Mouse (Mus musculus) midbrain, embryonic 10.5 days (tissue): Measurements from ENCODE around the gene Ankrd23. TPM values are rescaled to one million over a fixed set of nuclear protein-coding genes. Genes with fewer than 3 reads are reported as not detected.
"Not testable (repeated sequence)": the region's sequence is repeated elsewhere in the genome, so short reads cannot be mapped to it uniquely, and the experiment has no call there.

ENCODE experiments used
- DNase-seq: peaks from one replicate; pipeline ENCODE4 v3.0.0-alpha.2; 2017; ENCODE audit warnings: low spot score
- H3K27ac ChIP-seq: fragments of 300-500 bp; sonication (generic); replicated peaks from 2 replicates; pipeline ENCODE4 v1.5.1; 2016; ENCODE audit warnings: mild to moderate bottlenecking
- H3K27me3 ChIP-seq: fragments of 300-500 bp; sonication (generic); 2 replicates; pipeline ENCODE4 v1.6.1; 2016; ENCODE audit warnings: low read depth, mild to moderate bottlenecking; ENCODE audit not compliant: poor library complexity, severe bottlenecking
- H3K36me3 ChIP-seq: fragments of 300-500 bp; sonication (generic); 2 replicates; pipeline ENCODE4 v1.6.1; 2016; ENCODE audit warnings: mild to moderate bottlenecking, moderate library complexity
- H3K4me1 ChIP-seq: fragments of 300-500 bp; sonication (generic); 2 replicates; pipeline ENCODE4 v1.6.1; 2016
- H3K4me3 ChIP-seq: fragments of 300-500 bp; sonication (generic); 2 replicates; pipeline ENCODE4 v1.5.1; 2016; ENCODE audit warnings: mild to moderate bottlenecking, moderate library complexity
- H3K9me3 ChIP-seq: fragments of 300-500 bp; sonication (generic); replicated peaks from 2 replicates; pipeline ENCODE4 v1.6.1; 2016; ENCODE audit warnings: mild to moderate bottlenecking
- WGBS: fragments of 180-500 bp; shearing (Covaris S2); methylation state at CpG from one replicate; pipeline ENCODE4 v1.1.7; 2016; 5-methylcytosine and 5-hydroxymethylcytosine counted together
- polyA plus RNA-seq: library from polyadenylated mRNA; unstranded; fragments of >200 nt; fragmentation: Nextera tagmentation; extraction: Ambion mirVana; gene quantifications from 2 replicates; pipeline ENCODE4 v1.2.1, GENCODE M21; 2016

Gene Ankrd23
- polyA plus RNA-seq, result 16.3 and 17.4 TPM in 2 replicates

- not testable (repeated sequence) for H3K4me3 ChIP-seq, H3K9me3 ChIP-seq, DNase-seq, H3K4me1 ChIP-seq, H3K27me3 ChIP-seq, H3K27ac ChIP-seq
- H3K36me3 ChIP-seq, result peaks cover 36% of the 10 kb centered on the region
- 93% methylated on average over 9 of the region's 9 CpGs for WGBS
These were observed at the start of gene Ankrd23 for GRCm38 (mm10) chr1:36536783-36537182. Gene Ankrd23 (minus strand): TSS chr1:36536883.

GRCm38 (mm10) chr1:36586288-36586687 lies 49.6 kb upstream of the Ankrd23 start:
- Histone ChIP-seq H3K36me3 (no peaks in the 10 kb centered on the region), H3K27ac (peak overlapping the region; percentile 38; the same call in 1 of the 2 replicates), H3K4me3 (no peak overlapping the region), H3K4me1 (peaks cover 60% of the 10 kb centered on the region), H3K9me3 (no peaks in the 10 kb centered on the region), H3K27me3 (peaks cover 5% of the 10 kb centered on the region; the same call in 1 of the 2 replicates)
- WGBS, result 42% methylated on average over 4 of the region's 4 CpGs
- no peak for DNase-seq

- DNase-seq, result no peak
- H3K27ac ChIP-seq, result no peak overlapping the region
- H3K4me3 ChIP-seq, result no peak overlapping the region
- peaks cover 62% of the 10 kb centered on the region for H3K4me1 ChIP-seq
- no peaks in the 10 kb centered on the region for H3K36me3 ChIP-seq
- no peaks in the 10 kb centered on the region for H3K9me3 ChIP-seq
- H3K27me3 ChIP-seq, result peaks cover 5% of the 10 kb centered on the region; the same call in 1 of the 2 replicates
- WGBS, result 83% methylated on average over 8 of the region's 8 CpGs
These were observed 46.9 kb upstream of the Ankrd23 start for GRCm38 (mm10) chr1:36583408-36584116.

GRCm38 (mm10) chr1:36582211-36582610 lies 45.5 kb upstream of the Ankrd23 start:
- WGBS, result 75% methylated on average over 8 of the region's 8 CpGs
- DNase-seq, result no peak
- peak overlapping the region; percentile 47 for H3K27ac ChIP-seq
- H3K9me3 ChIP-seq, result no peaks in the 10 kb centered on the region
- peaks cover 5% of the 10 kb centered on the region; the same call in 1 of the 2 replicates for H3K27me3 ChIP-seq
- H3K4me3 ChIP-seq, result no peak overlapping the region
- peaks cover 52% of the 10 kb centered on the region for H3K4me1 ChIP-seq
- H3K36me3 ChIP-seq, result no peaks in the 10 kb centered on the region

- H3K27me3 ChIP-seq, result peaks cover 5% of the 10 kb centered on the region; the same call in 1 of the 2 replicates
- whole genome bisulfite sequencing, result 70% methylated on average over 5 of the region's 5 CpGs
- H3K4me3 ChIP-seq, result no peak overlapping the region
- H3K36me3 ChIP-seq, result no peaks in the 10 kb centered on the region
- DNase-seq, result no peak
- peaks cover 60% of the 10 kb centered on the region for H3K4me1 ChIP-seq
- H3K9me3 ChIP-seq, result no peaks in the 10 kb centered on the region
- peak overlapping the region; percentile 89 for H3K27ac ChIP-seq
These were observed 44.6 kb upstream of the Ankrd23 start for GRCm38 (mm10) chr1:36581260-36581659.

- WGBS, result 1% methylated on average over 17 of the region's 17 CpGs
- peaks cover 61% of the 10 kb centered on the region for H3K4me1 ChIP-seq
- H3K4me3 ChIP-seq, result peak overlapping the region; percentile 42
- no peaks in the 10 kb centered on the region for H3K36me3 ChIP-seq
- no peaks in the 10 kb centered on the region for H3K9me3 ChIP-seq
- DNase-seq, result peak; percentile 77
- H3K27me3 ChIP-seq, result peaks cover 5% of the 10 kb centered on the region; the same call in 1 of the 2 replicates
- H3K27ac ChIP-seq, result peak overlapping the region; percentile 89
These were observed 43.9 kb upstream of the Ankrd23 start for GRCm38 (mm10) chr1:36580384-36581207.

GRCm38 (mm10) chr1:36579974-36580383 lies 43.3 kb upstream of the Ankrd23 start:
- Histone ChIP-seq H3K4me1 (peaks cover 65% of the 10 kb centered on the region), H3K27me3 (peaks cover 5% of the 10 kb centered on the region; the same call in 1 of the 2 replicates), H3K27ac (peak overlapping the region; percentile 89), H3K36me3 (no peaks in the 10 kb centered on the region), H3K9me3 (no peaks in the 10 kb centered on the region), H3K4me3 (peak overlapping the region; percentile 42)
- DNase-seq, result no peak
- WGBS, result 16% methylated on average over 6 of the region's 6 CpGs

- H3K4me3 ChIP-seq, result no peak overlapping the region
- H3K27ac ChIP-seq, result no peak overlapping the region
- H3K4me1 ChIP-seq, result peaks cover 65% of the 10 kb centered on the region
- peaks cover 4% of the 10 kb centered on the region; the same call in 1 of the 2 replicates for H3K27me3 ChIP-seq
- DNase-seq, result no peak
- no peaks in the 10 kb centered on the region for H3K9me3 ChIP-seq
- WGBS, result 76% methylated on average over 6 of the region's 6 CpGs
- no peaks in the 10 kb centered on the region for H3K36me3 ChIP-seq
These were observed 40.5 kb upstream of the Ankrd23 start for GRCm38 (mm10) chr1:36576991-36577675.

- H3K27me3 ChIP-seq, result no peaks in the 10 kb centered on the region
- DNase-seq, result no peak
- no peaks in the 10 kb centered on the region for H3K36me3 ChIP-seq
- H3K4me1 ChIP-seq, result peaks cover 57% of the 10 kb centered on the region
- 61% methylated on average over 6 of the region's 6 CpGs for WGBS
- H3K4me3 ChIP-seq, result no peak overlapping the region
- H3K27ac ChIP-seq, result peak overlapping the region; percentile 50
- no peaks in the 10 kb centered on the region for H3K9me3 ChIP-seq
These were observed 38.7 kb upstream of the Ankrd23 start for GRCm38 (mm10) chr1:36575347-36575746.

- WGBS, result 75% methylated on average over 5 of the region's 5 CpGs
- no peaks in the 10 kb centered on the region for H3K9me3 ChIP-seq
- H3K27me3 ChIP-seq, result no peaks in the 10 kb centered on the region
- no peak overlapping the region for H3K4me3 ChIP-seq
- H3K4me1 ChIP-seq, result peaks cover 57% of the 10 kb centered on the region
- no peaks in the 10 kb centered on the region for H3K36me3 ChIP-seq
- no peak for DNase-seq
- H3K27ac ChIP-seq, result peak overlapping the region; percentile 55
These were observed 37.7 kb upstream of the Ankrd23 start for GRCm38 (mm10) chr1:36574196-36574955.

GRCm38 (mm10) chr1:36573524-36573923 lies 36.8 kb upstream of the Ankrd23 start:
- Histone ChIP-seq H3K9me3 (no peaks in the 10 kb centered on the region), H3K4me1 (peaks cover 60% of the 10 kb centered on the region), H3K36me3 (no peaks in the 10 kb centered on the region), H3K27ac (peak overlapping the region; percentile 55), H3K4me3 (no peak overlapping the region), H3K27me3 (no peaks in the 10 kb centered on the region)
- no peak for DNase-seq
- 84% methylated on average over 8 of the region's 8 CpGs for WGBS

GRCm38 (mm10) chr1:36572709-36573108 lies 36.0 kb upstream of the Ankrd23 start:
- H3K4me1 ChIP-seq, result peaks cover 68% of the 10 kb centered on the region
- DNase-seq, result no peak
- WGBS, result 78% methylated on average over 1 of the region's 1 CpGs
- no peak overlapping the region for H3K4me3 ChIP-seq
- H3K27ac ChIP-seq, result 0 out of 2 replicates have a peak overlapping the region, but pooled peaks have one; percentile 6
- no peaks in the 10 kb centered on the region for H3K9me3 ChIP-seq
- H3K36me3 ChIP-seq, result no peaks in the 10 kb centered on the region
- no peaks in the 10 kb centered on the region for H3K27me3 ChIP-seq
